Mouse (Mus musculus) midbrain, embryonic 16.5 days (tissue): ENCODE data around the gene Dnajb6. TPM values are rescaled to one million over a fixed set of nuclear protein-coding genes. Genes with fewer than 3 reads are reported as not detected.
A peak's percentile ranks its signal among the peaks of the same experiment; 100 is the strongest.

Experiments
- ATAC-seq: fragments of 200-750 bp; cut with Nextera tagmentation; 2 replicates; pipeline ENCODE4 v1.8.0; 2017; ENCODE audit warnings: moderate TSS enrichment
- H3K27ac ChIP-seq: fragments of 300-500 bp; sonication (generic); 2 replicates; pipeline ENCODE4 v1.5.1; 2014; ENCODE audit warnings: mild to moderate bottlenecking, low read length, mixed read lengths
- H3K27me3 ChIP-seq: fragments of 300-500 bp; sonication (generic); 2 replicates; pipeline ENCODE4 v1.6.1; 2014; ENCODE audit warnings: low read depth, low read length, mixed read lengths; ENCODE audit not compliant: control insufficient read depth, insufficient read depth
- H3K36me3 ChIP-seq: fragments of 300-500 bp; sonication (generic); 2 replicates; pipeline ENCODE4 v1.6.1; 2014; ENCODE audit warnings: mild to moderate bottlenecking, low read length, moderate library complexity, mixed read lengths; ENCODE audit not compliant: control insufficient read depth, insufficient read depth
- H3K4me1 ChIP-seq: fragments of 300-500 bp; sonication (generic); 2 replicates; pipeline ENCODE4 v1.6.1; 2014; ENCODE audit warnings: mild to moderate bottlenecking, low read length, mixed read lengths; ENCODE audit not compliant: control insufficient read depth, insufficient read depth
- H3K4me2 ChIP-seq: fragments of 300-500 bp; sonication (generic); 2 replicates; pipeline ENCODE4 v1.6.1; 2014; ENCODE audit warnings: mild to moderate bottlenecking, low read length, mixed read lengths
- H3K4me3 ChIP-seq: fragments of 300-500 bp; sonication (generic); 2 replicates; pipeline ENCODE4 v1.5.1; 2014; ENCODE audit warnings: low read depth, mild to moderate bottlenecking, low read length, moderate library complexity, mixed read lengths
- H3K9ac ChIP-seq: fragments of 300-500 bp; sonication (generic); 2 replicates; pipeline ENCODE4 v1.6.1; 2014; ENCODE audit warnings: low read depth, low read length, mixed read lengths
- H3K9me3 ChIP-seq: fragments of 300-500 bp; sonication (generic); replicated peaks from 2 replicates; pipeline ENCODE4 v1.6.1; 2014; ENCODE audit warnings: mild to moderate bottlenecking, low read length, mixed read lengths; ENCODE audit not compliant: control insufficient read depth, poor library complexity, severe bottlenecking
- WGBS: fragments of 180-500 bp; shearing (Covaris S2); extraction: QIAGEN DNeasy Blood & Tissue Kit; methylation state at CpG from one replicate; pipeline ENCODE4 v1.1.7; 2014; 5-methylcytosine and 5-hydroxymethylcytosine counted together
- polyA plus RNA-seq: library from polyadenylated mRNA; unstranded; fragments of >200 nt; fragmentation: Nextera tagmentation; extraction: Ambion mirVana; gene quantifications from 2 replicates; pipeline ENCODE4 v1.2.1, GENCODE M21; 2015

Gene Dnajb6
- 359 and 368 TPM in 2 replicates for polyA plus RNA-seq

- peaks cover 29% of the 10 kb centered on the region for H3K4me1 ChIP-seq
- peak within 1 kb of the TSS; percentile 91 for H3K9ac ChIP-seq
- under 1% methylated on average over 46 of the region's 46 CpGs for WGBS
- peak; percentile 99 for ATAC-seq
- peak within 1 kb of the TSS; percentile 57 for H3K4me3 ChIP-seq
- no peaks in the 10 kb centered on the region for H3K36me3 ChIP-seq
- H3K9me3 ChIP-seq = no peaks in the 10 kb centered on the region
- H3K27ac ChIP-seq = peak within 1 kb of the TSS; percentile 86
- no peaks in the 10 kb centered on the region for H3K27me3 ChIP-seq
- peak within 1 kb of the TSS; percentile 62 for H3K4me2 ChIP-seq
Measured at GRCm38 (mm10) chr5:29735557-29736061, at the start of gene Dnajb6, which contains the start of gene Gm5129. Gene Dnajb6 (plus strand): TSS chr5:29735688. Gene Gm5129 (minus strand): TSS chr5:29735936.

DNA sequence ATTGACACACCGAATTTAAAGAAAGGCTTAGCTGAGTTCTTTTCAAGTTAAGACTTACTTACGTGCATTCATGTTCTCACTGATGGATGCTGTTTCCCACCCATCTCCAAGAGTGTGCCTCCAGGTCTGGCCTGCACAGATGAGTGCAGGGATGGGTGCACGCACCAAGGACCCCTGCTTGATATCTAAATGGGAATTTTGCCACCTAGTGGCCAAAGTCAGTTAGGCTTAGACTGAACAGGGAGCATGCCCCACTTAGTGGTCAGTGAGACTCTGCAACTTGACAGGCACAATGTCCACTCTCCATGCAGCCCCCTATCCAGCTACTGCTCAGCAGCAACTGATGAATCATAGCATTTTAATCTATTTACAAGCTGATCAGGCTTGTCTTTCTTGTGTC lies 47.8 kb upstream of the Dnajb6 start:
- WGBS = 61% methylated on average over 3 of the region's 3 CpGs
- ATAC-seq = peak; percentile 66; the same call in 1 of the 2 replicates
- Histone ChIP-seq H3K4me2 (no peak overlapping the region), H3K9me3 (no peaks in the 10 kb centered on the region), H3K4me1 (no peaks in the 10 kb centered on the region), H3K9ac (no peak overlapping the region), H3K27me3 (no peaks in the 10 kb centered on the region), H3K4me3 (no peak overlapping the region), H3K36me3 (no peaks in the 10 kb centered on the region), H3K27ac (no peak overlapping the region)

GRCm38 (mm10) chr5:29688352-29688751 lies 47.1 kb upstream of the Dnajb6 start:
- no peak for ATAC-seq
- Histone ChIP-seq H3K9me3 (no peaks in the 10 kb centered on the region), H3K4me3 (no peak overlapping the region), H3K36me3 (no peaks in the 10 kb centered on the region), H3K4me2 (no peak overlapping the region), H3K4me1 (no peaks in the 10 kb centered on the region), H3K27me3 (no peaks in the 10 kb centered on the region), H3K27ac (no peak overlapping the region), H3K9ac (no peak overlapping the region)
- WGBS = 61% methylated on average over 7 of the region's 7 CpGs

- Histone ChIP-seq H3K4me1 (no peaks in the 10 kb centered on the region), H3K27me3 (no peaks in the 10 kb centered on the region), H3K9ac (no peak overlapping the region), H3K27ac (no peak overlapping the region), H3K4me2 (no peak overlapping the region), H3K4me3 (no peak overlapping the region), H3K9me3 (no peaks in the 10 kb centered on the region), H3K36me3 (no peaks in the 10 kb centered on the region)
- 95% methylated on average over 4 of the region's 4 CpGs for WGBS
- no peak for ATAC-seq
Measured at GRCm38 (mm10) chr5:29698493-29698892, 37.0 kb upstream of the Dnajb6 start.

- ATAC-seq = no peak
- Histone ChIP-seq H3K4me1 (no peaks in the 10 kb centered on the region), H3K4me2 (no peak overlapping the region), H3K27me3 (no peaks in the 10 kb centered on the region), H3K4me3 (no peak overlapping the region), H3K27ac (no peak overlapping the region), H3K9me3 (no peaks in the 10 kb centered on the region), H3K36me3 (no peaks in the 10 kb centered on the region), H3K9ac (no peak overlapping the region)
- 92% methylated on average over 2 of the region's 2 CpGs for WGBS
Measured at GRCm38 (mm10) chr5:29699520-29700202, 35.8 kb upstream of the Dnajb6 start.

DNA sequence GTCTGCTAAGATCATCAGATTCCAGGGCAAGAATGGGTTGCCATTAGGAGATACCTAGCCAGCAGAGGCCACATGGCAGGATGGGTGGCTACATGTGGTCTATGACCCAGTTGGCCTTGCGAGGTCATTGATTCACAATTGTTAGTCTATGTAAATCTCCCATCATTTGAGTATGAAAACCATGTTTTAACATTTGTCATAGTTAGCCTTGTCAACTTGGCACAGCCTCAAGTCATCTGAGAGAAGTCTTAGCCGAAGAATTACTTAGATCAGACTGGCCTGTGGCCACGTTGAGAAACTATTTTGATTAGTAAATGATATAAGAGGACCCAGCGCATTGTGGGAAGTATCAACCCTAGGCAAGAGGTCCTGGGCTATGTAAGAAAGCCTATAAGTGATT lies 28.2 kb upstream of the Dnajb6 start:
- Histone ChIP-seq H3K4me3 (no peak overlapping the region), H3K4me2 (no peak overlapping the region), H3K4me1 (no peaks in the 10 kb centered on the region), H3K36me3 (no peaks in the 10 kb centered on the region), H3K27ac (no peak overlapping the region), H3K9ac (no peak overlapping the region), H3K27me3 (no peaks in the 10 kb centered on the region), H3K9me3 (no peaks in the 10 kb centered on the region)
- WGBS = 92% methylated on average over 4 of the region's 4 CpGs
- ATAC-seq = no peak

- WGBS = 48% methylated on average over 5 of the region's 5 CpGs
- H3K4me2 ChIP-seq = no peak overlapping the region
- H3K4me1 ChIP-seq = no peaks in the 10 kb centered on the region
- no peaks in the 10 kb centered on the region for H3K27me3 ChIP-seq
- H3K9ac ChIP-seq = no peak overlapping the region
- ATAC-seq = no peak
- H3K36me3 ChIP-seq = no peaks in the 10 kb centered on the region
- no peaks in the 10 kb centered on the region for H3K9me3 ChIP-seq
- H3K27ac ChIP-seq = no peak overlapping the region
- no peak overlapping the region for H3K4me3 ChIP-seq
Measured at GRCm38 (mm10) chr5:29708258-29708657, 27.2 kb upstream of the Dnajb6 start.

- Histone ChIP-seq H3K27me3 (no peaks in the 10 kb centered on the region), H3K4me2 (no peak overlapping the region), H3K9ac (no peak overlapping the region), H3K4me3 (no peak overlapping the region), H3K4me1 (no peaks in the 10 kb centered on the region), H3K36me3 (no peaks in the 10 kb centered on the region), H3K27ac (no peak overlapping the region), H3K9me3 (no peaks in the 10 kb centered on the region)
- ATAC-seq = no peak
Measured at GRCm38 (mm10) chr5:29711631-29712030, 23.9 kb upstream of the Dnajb6 start.

- Histone ChIP-seq H3K4me3 (no peak overlapping the region), H3K4me2 (no peak overlapping the region), H3K27me3 (no peaks in the 10 kb centered on the region), H3K4me1 (no peaks in the 10 kb centered on the region), H3K9me3 (no peaks in the 10 kb centered on the region), H3K36me3 (no peaks in the 10 kb centered on the region), H3K27ac (no peak overlapping the region), H3K9ac (no peak overlapping the region)
- WGBS = 68% methylated on average over 1 of the region's 1 CpGs
- ATAC-seq = no peak
Measured at GRCm38 (mm10) chr5:29712906-29713305, 22.6 kb upstream of the Dnajb6 start.
